Mouse (Mus musculus) bone marrow, adult 2 months (tissue): Measurements from ENCODE around the gene Sh3bgr. TPM values are rescaled to one million over a fixed set of nuclear protein-coding genes. Genes with fewer than 3 reads are reported as not detected.
A peak's percentile ranks its signal among the peaks of the same experiment; 100 is the strongest.

Experiments
- H3K27ac ChIP-seq: fragments of 200-500 bp; 2 replicates; pipeline ENCODE4 v1.5.1; 2012; ENCODE audit warnings: low read depth, mild to moderate bottlenecking, control low read depth, inconsistent platforms, low read length; ENCODE audit not compliant: control insufficient read depth, poor library complexity, insufficient read depth
- H3K4me1 ChIP-seq: fragments of 200-500 bp; 2 replicates; pipeline ENCODE4 v1.6.1; 2011; ENCODE audit warnings: low read length; ENCODE audit not compliant: control insufficient read depth, insufficient read depth
- H3K4me3 ChIP-seq: fragments of 200-500 bp; replicated peaks from 2 replicates; pipeline ENCODE3; 2011; ENCODE audit warnings: mild to moderate bottlenecking, low read depth, low read length, control low read depth; ENCODE audit not compliant: control insufficient read depth
- CTCF ChIP-seq: fragments of 200-500 bp; IDR thresholded peaks from 2 replicates; pipeline ENCODE4 v1.5.1; 2011; ENCODE audit warnings: low read length, control low read depth; ENCODE audit not compliant: control insufficient read depth, insufficient read depth
- POLR2A ChIP-seq: fragments of 200-500 bp; IDR thresholded peaks from 2 replicates; pipeline ENCODE4 v1.6.1; 2011; ENCODE audit warnings: low read depth, mild to moderate bottlenecking, control low read depth, low read length, borderline replicate concordance; ENCODE audit not compliant: control insufficient read depth
- WGBS: fragments of 180-500 bp; shearing (Covaris S2); methylation state at CpG from one replicate; pipeline ENCODE4 v1.1.7; 2018; 5-methylcytosine and 5-hydroxymethylcytosine counted together
- polyA plus RNA-seq: library from polyadenylated mRNA; stranded (reverse); fragments of >200 nt; gene quantifications from 2 replicates; pipeline ENCODE4 v1.2.4, GENCODE M21; 2011; ENCODE audit warnings: low replicate concordance; ENCODE audit not compliant: missing spikeins, insufficient read depth, insufficient read length

Sh3bgr gene
- polyA plus RNA-seq: 2.7 and 7.6 TPM in 2 replicates

DNA sequence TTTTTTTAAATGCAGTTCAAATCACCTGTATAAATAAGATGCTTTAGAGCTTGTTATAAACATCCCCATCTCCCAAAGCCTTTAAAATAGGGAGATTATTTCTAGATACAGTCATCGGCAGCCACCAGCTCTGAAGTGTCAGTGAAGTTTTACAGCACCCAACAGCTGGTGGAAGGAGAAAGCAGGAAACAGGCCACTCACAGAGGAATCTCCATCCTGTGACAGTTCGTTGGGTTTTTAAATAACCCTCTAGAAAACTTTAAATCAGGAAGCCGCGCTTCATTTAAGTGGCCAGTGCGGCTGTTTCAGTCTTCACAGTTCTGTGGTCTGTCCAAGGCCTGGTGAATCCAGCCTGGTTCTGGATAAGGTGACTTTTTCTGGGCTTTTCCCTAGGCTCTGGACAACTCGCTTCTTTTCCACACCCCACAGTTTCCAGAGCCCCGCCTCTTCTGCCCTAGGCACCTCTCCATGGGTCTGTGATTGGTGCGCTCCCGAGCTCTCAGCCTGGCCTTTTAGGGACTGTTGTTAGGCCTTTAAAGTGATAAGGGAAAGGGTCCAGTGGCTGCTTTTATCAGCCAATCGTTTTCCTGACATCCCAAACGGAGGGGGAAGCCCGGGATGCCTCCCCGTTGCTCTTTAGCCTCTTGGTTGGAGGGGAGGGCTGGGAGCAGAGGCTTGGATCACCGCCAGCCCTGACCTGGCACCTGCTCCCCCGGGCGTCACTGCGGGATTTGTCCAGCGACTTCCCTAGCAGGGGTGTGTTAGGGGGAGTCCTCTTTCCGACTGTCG lies at the start of gene Sh3bgr:
Gene Sh3bgr (plus strand): TSS at position 538 of the 789 bp plus-strand sequence.
- TF ChIP-seq CTCF (no peak), POLR2A (no peak)
- WGBS: 6% methylated on average over 20 of the region's 20 CpGs
- H3K4me1 ChIP-seq: no peaks in the 10 kb centered on the region
- H3K27ac ChIP-seq: no peak within 1 kb of the TSS; the same call in 1 of the 2 replicates
- H3K4me3 ChIP-seq: no peak within 1 kb of the TSS

DNA sequence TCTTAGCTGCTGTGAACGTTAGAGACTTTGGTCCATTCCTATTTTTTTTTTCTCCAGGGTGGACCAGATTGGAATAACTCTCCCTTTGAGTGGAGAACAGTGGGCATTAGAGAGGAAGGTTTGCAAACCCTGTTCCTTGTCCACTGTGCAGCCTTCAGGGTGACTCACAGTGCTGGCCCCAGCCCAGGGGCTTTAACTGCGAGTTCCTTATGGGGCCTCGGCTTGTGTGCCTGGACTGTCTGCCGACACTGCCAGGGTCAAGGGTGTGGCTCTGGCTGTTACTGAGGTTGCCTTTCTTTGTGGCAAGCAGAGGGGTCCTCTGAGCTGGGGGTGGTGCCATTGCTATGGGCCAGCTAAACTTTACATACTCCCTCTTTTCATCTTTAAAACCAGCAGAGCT lies 49.3 kb upstream of the Sh3bgr start:
- no peaks in the 10 kb centered on the region for H3K4me1 ChIP-seq
- WGBS: 81% methylated on average over 4 of the region's 4 CpGs
- no peak overlapping the region for H3K27ac ChIP-seq
- no peak for TF ChIP-seq CTCF
- no peak for TF ChIP-seq POLR2A
- no peak overlapping the region for H3K4me3 ChIP-seq

DNA sequence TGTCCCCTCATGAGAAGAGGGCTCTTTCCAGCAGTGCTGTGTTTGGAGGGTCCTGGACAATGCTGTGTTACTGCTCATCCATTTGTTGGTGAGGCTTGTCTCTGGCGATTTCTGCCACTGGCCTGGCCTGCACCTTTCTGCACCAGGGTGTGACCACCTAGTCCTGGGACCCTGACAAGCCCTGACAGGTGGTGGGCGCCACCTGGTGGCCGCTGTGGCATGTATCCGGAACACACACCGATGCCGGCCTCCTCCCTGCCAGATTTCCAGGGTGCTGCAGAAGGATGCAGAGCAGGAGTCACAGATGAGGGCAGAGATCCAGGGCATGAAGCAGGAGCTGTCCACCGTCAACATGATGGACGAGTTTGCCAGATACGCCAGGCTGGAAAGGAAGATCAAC lies 48.7 kb upstream of the Sh3bgr start:
- Histone ChIP-seq H3K4me1 (no peaks in the 10 kb centered on the region), H3K4me3 (no peak overlapping the region), H3K27ac (no peak overlapping the region)
- TF ChIP-seq POLR2A: no peak
- TF ChIP-seq CTCF: peak; percentile 89
- WGBS: 30% methylated on average over 9 of the region's 9 CpGs

DNA sequence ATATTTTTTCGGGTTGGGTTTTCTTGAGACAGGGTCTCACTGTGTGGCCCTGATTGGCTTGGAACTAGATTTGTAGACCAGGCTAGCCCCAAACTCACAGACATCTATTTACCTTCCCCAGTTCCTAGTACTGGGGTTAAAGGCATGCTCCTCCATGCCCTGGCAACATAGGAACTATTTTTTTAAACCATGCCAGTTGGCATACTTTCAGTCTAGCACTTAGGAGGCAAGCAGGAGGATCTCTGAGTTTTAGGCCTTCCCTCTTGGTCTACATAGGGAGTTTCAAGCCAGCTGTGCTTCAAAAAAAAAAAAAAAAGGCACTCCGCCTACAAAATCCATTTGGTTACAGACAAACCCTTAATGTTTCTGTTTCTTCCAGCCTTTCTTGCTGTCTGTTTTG lies 45.8 kb upstream of the Sh3bgr start:
- TF ChIP-seq POLR2A (no peak), CTCF (no peak)
- WGBS: 82% methylated on average over 2 of the region's 2 CpGs

DNA sequence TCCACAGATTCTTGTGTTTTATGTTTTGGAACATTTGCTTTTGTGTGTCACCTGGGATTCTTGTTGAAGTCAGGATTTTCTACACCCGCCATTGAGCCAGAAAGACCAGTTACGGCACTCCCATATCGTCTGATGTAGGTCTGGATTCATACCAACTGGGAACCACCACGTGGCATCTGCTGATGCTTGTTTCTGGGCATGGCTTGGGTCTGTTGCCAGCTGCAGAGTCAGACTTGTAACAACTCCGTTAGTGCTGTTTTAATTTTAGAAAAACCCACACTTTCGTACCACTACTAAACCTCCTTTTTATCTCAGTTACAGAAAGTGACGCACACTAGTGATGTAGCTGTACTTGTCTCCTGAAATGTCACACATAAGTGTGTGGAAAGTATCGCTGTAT lies 44.2 kb upstream of the Sh3bgr start:
- WGBS: 81% methylated on average over 8 of the region's 8 CpGs
- Histone ChIP-seq H3K4me3 (no peak overlapping the region), H3K27ac (no peak overlapping the region), H3K4me1 (peaks cover 1% of the 10 kb centered on the region; the same call in 1 of the 2 replicates)
- TF ChIP-seq CTCF (no peak), POLR2A (no peak)

More for the DNA sequence above, 45.8 kb upstream of the Sh3bgr start:
- no peaks in the 10 kb centered on the region for H3K4me1 ChIP-seq
- no peak overlapping the region for H3K27ac ChIP-seq
- H3K4me3 ChIP-seq: no peak overlapping the region

DNA sequence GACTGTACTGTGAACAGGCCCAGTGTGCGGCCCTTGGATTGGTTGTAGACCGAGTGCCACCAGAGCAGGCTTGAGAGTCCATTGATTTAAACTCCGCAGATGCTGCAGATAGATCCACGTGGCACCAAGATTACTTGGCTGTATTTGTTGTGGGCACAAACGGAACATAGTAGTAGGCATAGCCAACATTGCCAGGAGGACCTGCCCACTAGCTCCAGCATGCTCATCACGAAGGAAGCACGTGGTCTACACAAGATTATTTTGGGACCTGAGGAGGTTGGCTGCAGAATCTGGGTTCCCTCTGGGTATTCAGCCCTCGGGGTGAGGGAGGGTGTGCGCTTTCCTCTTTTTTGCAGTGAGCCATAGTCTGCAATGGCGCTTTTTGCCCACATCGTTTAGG lies 43.1 kb upstream of the Sh3bgr start:
- H3K4me1 ChIP-seq: peaks cover 1% of the 10 kb centered on the region; the same call in 1 of the 2 replicates
- H3K27ac ChIP-seq: no peak overlapping the region
- 72% methylated on average over 11 of the region's 11 CpGs for WGBS
- TF ChIP-seq CTCF (no peak), POLR2A (no peak)
- no peak overlapping the region for H3K4me3 ChIP-seq

DNA sequence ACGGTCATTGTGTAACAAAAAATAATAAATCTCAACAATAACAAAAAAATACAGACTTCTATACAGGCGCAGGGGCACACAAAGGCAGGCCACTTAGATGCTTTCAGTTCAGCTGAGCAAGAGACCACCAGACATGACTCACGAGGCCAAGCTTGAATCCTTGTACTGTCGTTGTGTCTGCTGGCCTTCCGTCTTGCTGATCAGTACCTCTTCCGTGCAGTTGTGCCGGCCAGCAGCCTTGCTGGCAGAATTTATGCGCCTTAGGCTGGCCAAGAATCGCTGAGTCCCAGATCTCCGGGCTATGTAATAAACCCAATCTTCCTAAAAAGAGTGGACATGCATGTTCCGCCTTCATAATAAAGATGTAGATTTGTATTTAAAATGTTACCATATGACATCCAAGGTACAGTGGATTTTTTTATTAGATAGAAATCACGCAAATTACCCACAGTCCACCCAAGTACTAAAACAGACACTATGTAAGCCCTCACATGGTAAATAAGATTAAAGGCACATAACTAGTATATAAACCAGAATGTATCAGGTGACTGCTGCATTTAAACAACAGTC lies 41.7 kb upstream of the Sh3bgr start:
- H3K27ac ChIP-seq: no peak overlapping the region
- TF ChIP-seq POLR2A (no peak), CTCF (no peak)
- peaks cover 1% of the 10 kb centered on the region; the same call in 1 of the 2 replicates for H3K4me1 ChIP-seq
- 82% methylated on average over 12 of the region's 12 CpGs for WGBS
- H3K4me3 ChIP-seq: no peak overlapping the region

DNA sequence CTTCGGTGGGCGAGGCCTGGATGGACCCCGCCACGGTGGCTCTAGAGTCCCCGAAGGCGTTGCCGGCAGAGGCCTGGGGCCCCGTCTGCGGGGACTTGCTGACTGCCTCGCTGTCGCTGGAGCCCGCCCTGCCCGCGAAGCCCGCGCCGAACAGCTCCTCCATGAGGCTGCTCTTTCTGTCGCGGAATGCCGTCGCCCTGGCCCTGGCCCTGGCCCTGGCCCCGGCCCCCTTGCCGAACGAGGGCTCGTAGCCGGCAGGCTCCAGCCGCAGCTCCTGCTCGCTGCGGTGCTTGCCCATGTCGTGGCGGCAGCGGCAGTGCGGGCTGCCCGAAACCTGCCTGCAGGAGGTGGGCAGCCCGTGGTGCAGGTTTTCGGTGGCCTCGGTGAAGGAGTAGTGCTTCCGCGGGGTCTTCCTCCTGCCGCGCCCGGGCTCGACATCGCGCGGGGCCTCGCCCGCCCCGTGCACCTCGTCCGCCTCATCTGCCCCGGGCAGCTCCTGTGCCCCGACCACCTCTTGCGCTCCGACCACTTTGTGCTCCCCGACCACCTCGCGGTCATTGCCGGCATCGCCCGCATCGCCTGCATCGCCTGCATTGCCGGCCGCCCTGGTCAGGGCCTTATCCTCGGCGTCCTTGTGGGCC lies 41.0 kb upstream of the Sh3bgr start:
- peak; percentile 0; the same call in 1 of the 2 replicates for TF ChIP-seq CTCF
- TF ChIP-seq POLR2A: no peak
- WGBS: 2% methylated on average over 67 of the region's 67 CpGs
- peak overlapping the region; percentile 26 for H3K4me3 ChIP-seq
- H3K27ac ChIP-seq: peak overlapping the region; percentile 22; the same call in 1 of the 2 replicates
- H3K4me1 ChIP-seq: peaks cover 1% of the 10 kb centered on the region; the same call in 1 of the 2 replicates
